Mouse (Mus musculus): Measurements from ENCODE around the gene Rab3c. TPM values are rescaled to one million over a fixed set of nuclear protein-coding genes. Genes with fewer than 3 reads are reported as not detected.
A peak's percentile ranks its signal among the peaks of the same experiment; 100 is the strongest.

Rab3c gene
- polyA plus RNA-seq, 1 experiment from 2014 or later: 2.4 TPM

- Histone ChIP-seq H3K27ac (replicated peaks) (no peak overlapping the region), H3K4me2 (replicated peaks) (no peak overlapping the region), H3K9ac (no peak overlapping the region), H3K27me3 (no peaks in the 10 kb centered on the region), H3K36me3 (no peaks in the 10 kb centered on the region), H3K4me1 (no peaks in the 10 kb centered on the region), H3K4me3 (replicated peaks) (no peak overlapping the region), H3K9me3 (replicated peaks) (no peaks in the 10 kb centered on the region)
- 70% methylated on average over 3 of the region's 3 CpGs for WGBS
- ATAC-seq (ENCODE audit: insufficient number of reproducible peaks, low FRiP score, low TSS enrichment, low read depth): no peak
These were observed 240.9 kb downstream of the Rab3c start for GRCm38 (mm10) chr13:110039779-110040498.

DNA sequence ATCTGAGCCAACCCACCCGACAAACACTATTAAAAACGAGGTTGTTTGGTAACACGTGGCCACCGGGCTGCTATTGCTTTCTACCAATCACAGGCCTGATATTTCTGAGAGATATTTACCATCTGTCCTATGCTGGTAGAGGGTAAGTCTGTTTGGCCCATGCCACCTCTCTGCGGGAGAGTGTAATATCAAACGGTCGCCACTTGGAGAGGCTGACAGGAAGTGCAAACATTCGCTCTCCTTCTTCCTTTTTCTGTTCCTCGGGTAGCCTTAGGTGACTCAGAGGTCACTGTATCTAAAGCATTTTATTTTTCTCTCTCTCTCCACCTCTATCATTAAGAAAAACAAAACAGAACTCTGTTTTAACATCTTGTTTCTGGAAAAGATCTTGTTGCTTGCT, 241.6 kb downstream of the Rab3c start:
- no peak overlapping the region for H3K27ac ChIP-seq (replicated peaks)
- H3K9ac ChIP-seq: no peak overlapping the region
- 80% methylated on average over 9 of the region's 9 CpGs for WGBS
- H3K36me3 ChIP-seq: no peaks in the 10 kb centered on the region
- no peaks in the 10 kb centered on the region for H3K4me1 ChIP-seq
- no peak overlapping the region for H3K4me3 ChIP-seq (replicated peaks)
- H3K4me2 ChIP-seq (replicated peaks): no peak overlapping the region
- ATAC-seq (ENCODE audit: insufficient number of reproducible peaks, low FRiP score, low TSS enrichment, low read depth): no peak
- H3K9me3 ChIP-seq (replicated peaks): no peaks in the 10 kb centered on the region
- no peaks in the 10 kb centered on the region for H3K27me3 ChIP-seq

DNA sequence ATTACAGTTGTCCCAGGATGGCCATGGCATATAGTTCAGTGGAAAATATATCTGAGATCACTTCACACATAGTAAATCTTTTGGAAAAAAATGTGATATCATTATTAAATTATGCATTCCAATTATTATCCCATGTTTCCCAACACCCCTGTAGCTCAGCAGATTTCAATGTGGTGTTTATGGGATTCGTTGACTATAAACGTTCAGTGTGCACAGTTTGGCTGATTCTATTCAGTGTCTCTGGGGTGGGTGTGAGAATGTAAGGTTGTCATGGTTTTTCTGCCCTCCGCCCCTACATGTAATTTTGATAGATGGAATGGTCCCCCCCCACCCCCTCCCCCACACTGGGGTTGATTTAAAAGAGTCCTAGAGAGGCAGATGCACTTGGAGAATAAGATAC, 242.3 kb downstream of the Rab3c start:
- H3K4me1 ChIP-seq: no peaks in the 10 kb centered on the region
- WGBS: 86% methylated on average over 3 of the region's 3 CpGs
- no peaks in the 10 kb centered on the region for H3K9me3 ChIP-seq (replicated peaks)
- no peaks in the 10 kb centered on the region for H3K36me3 ChIP-seq
- ATAC-seq (ENCODE audit: insufficient number of reproducible peaks, low FRiP score, low TSS enrichment, low read depth): no peak
- no peak overlapping the region for H3K4me3 ChIP-seq (replicated peaks)
- H3K27me3 ChIP-seq: no peaks in the 10 kb centered on the region
- H3K4me2 ChIP-seq (replicated peaks): no peak overlapping the region
- no peak overlapping the region for H3K9ac ChIP-seq
- H3K27ac ChIP-seq (replicated peaks): no peak overlapping the region

DNA sequence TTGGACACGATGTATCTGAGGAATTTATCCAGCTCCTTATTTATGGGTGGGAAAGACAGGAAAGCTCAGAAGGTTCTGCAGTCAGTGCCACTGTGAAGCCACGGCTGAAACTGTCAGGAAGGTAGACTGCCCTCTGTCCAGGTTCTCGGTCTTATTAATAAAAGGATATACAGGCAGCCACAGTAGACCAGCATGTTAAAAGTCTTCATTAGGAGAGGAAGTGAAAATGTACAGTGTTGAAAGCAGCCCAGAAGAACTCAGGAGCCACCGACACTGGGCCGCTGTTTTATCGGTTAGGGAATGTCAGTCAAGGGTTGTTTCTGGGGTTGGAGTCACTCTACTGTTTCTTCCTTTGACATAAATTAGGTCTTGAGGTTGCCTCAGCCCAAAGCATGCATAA, 245.9 kb downstream of the Rab3c start:
- 86% methylated on average over 6 of the region's 6 CpGs for WGBS

DNA sequence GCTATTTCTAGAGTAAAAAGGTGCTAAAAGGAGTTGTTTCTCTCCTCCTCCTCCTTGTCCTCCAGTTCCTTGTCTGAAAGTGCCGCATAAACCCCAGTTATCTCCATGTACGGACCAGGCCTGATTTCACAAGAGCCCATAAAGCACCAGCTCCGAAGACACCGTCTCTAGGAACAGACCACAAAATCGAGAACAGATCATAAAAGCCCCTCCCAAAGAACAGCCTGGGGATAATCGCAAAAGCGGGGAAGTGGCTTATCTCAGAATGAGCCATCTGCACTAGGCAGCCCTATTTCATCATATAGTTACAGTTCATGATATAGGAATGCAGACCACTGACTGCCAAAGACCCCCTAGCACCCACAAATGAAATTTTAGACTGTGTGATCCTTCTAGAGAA, 246.8 kb downstream of the Rab3c start:
- Histone ChIP-seq H3K27me3 (no peaks in the 10 kb centered on the region), H3K9me3 (replicated peaks) (no peaks in the 10 kb centered on the region), H3K27ac (replicated peaks) (no peak overlapping the region), H3K4me2 (replicated peaks) (no peak overlapping the region), H3K4me3 (replicated peaks) (no peak overlapping the region), H3K4me1 (no peaks in the 10 kb centered on the region), H3K36me3 (no peaks in the 10 kb centered on the region), H3K9ac (no peak overlapping the region)
- WGBS: 69% methylated on average over 7 of the region's 7 CpGs
- no peak for ATAC-seq (ENCODE audit: insufficient number of reproducible peaks, low FRiP score, low TSS enrichment, low read depth)

More for the DNA sequence above, 245.9 kb downstream of the Rab3c start:
- Histone ChIP-seq H3K9me3 (replicated peaks) (no peaks in the 10 kb centered on the region), H3K4me3 (replicated peaks) (no peak overlapping the region), H3K4me1 (no peaks in the 10 kb centered on the region), H3K36me3 (no peaks in the 10 kb centered on the region), H3K4me2 (replicated peaks) (no peak overlapping the region), H3K27ac (replicated peaks) (no peak overlapping the region), H3K27me3 (no peaks in the 10 kb centered on the region), H3K9ac (no peak overlapping the region)
- ATAC-seq (ENCODE audit: insufficient number of reproducible peaks, low FRiP score, low TSS enrichment, low read depth): no peak

DNA sequence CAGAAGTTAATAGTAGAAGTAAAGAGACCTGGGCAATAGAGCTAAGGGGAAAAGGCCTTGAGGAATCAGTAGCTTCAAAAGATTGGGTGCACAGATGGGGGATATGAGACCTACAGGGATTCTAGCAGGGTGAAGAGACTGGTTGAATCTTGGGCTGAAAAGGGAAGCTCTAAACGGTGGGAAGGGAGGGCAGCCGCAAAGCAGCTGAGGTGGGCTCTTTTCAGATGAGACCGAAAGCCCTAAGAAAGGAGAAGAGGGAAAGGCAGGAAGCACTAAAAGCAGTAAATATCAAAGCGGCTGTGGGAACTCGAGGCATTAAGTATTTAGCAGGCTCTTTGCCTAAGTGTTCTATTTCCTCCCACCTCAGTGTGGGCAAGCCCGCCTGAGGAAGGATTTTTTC, 248.9 kb downstream of the Rab3c start:
- 37% methylated on average over 6 of the region's 6 CpGs for WGBS
- no peak for ATAC-seq (ENCODE audit: insufficient number of reproducible peaks, low FRiP score, low TSS enrichment, low read depth)

GRCm38 (mm10) chr13:110031061-110031460, 249.7 kb downstream of the Rab3c start:
- Histone ChIP-seq H3K9me3 (replicated peaks) (no peaks in the 10 kb centered on the region), H3K36me3 (no peaks in the 10 kb centered on the region), H3K27me3 (no peaks in the 10 kb centered on the region), H3K4me3 (replicated peaks) (no peak overlapping the region), H3K27ac (replicated peaks) (no peak overlapping the region), H3K4me1 (no peaks in the 10 kb centered on the region), H3K4me2 (replicated peaks) (no peak overlapping the region), H3K9ac (no peak overlapping the region)
- no peak for ATAC-seq (ENCODE audit: insufficient number of reproducible peaks, low FRiP score, low TSS enrichment, low read depth)
- WGBS: 71% methylated on average over 8 of the region's 8 CpGs

More for the DNA sequence above, 248.9 kb downstream of the Rab3c start:
- H3K36me3 ChIP-seq: no peaks in the 10 kb centered on the region
- H3K4me2 ChIP-seq (replicated peaks): no peak overlapping the region
- no peaks in the 10 kb centered on the region for H3K9me3 ChIP-seq (replicated peaks)
- no peak overlapping the region for H3K4me3 ChIP-seq (replicated peaks)
- no peaks in the 10 kb centered on the region for H3K4me1 ChIP-seq
- H3K9ac ChIP-seq: no peak overlapping the region
- H3K27me3 ChIP-seq: no peaks in the 10 kb centered on the region
- no peak overlapping the region for H3K27ac ChIP-seq (replicated peaks)

DNA sequence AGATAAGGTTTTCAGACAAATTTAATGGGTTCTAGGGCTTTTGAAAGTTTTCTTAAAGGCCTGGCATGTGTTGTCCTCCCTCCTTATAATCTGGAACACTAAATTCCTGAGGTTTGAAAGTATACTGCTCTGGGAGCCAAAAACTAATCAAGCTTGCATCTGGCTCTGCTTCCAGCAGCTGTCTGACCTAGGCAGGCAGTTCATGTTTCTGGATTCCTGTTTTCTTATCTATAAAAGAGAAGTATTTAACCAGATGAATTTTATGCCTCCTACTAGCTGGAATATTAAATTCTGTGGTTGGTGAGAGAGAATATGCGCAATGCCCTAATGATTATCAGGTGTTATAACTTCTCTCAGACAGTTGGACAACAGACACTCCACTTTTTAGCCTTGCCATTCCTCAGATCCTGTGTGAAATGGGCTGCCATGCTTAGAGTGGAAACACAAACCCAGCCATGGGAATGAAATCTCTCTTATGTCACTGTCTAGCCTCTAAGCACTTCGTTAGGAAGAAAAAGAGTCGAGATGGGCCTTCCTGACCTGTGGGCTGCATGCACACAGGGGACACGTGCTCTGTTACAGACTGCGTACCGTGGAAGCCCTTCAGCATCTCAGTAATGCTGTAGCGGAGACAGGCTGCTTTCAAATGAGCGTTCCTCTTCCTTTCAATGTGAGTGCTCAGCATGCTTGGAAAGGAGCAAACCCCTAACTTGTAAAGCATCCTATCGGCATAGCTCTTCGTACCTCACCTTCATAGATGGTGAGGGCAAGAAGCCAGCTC, 256.2 kb downstream of the Rab3c start:
- Histone ChIP-seq H3K36me3 (no peaks in the 10 kb centered on the region), H3K4me3 (replicated peaks) (no peak overlapping the region), H3K9me3 (replicated peaks) (no peaks in the 10 kb centered on the region), H3K4me1 (peaks cover 14% of the 10 kb centered on the region), H3K27ac (replicated peaks) (no peak overlapping the region), H3K27me3 (no peaks in the 10 kb centered on the region), H3K4me2 (replicated peaks) (no peak overlapping the region), H3K9ac (no peak overlapping the region)
- peak; percentile 19; the same call in 1 of the 2 replicates for ATAC-seq (ENCODE audit: insufficient number of reproducible peaks, low FRiP score, low TSS enrichment, low read depth)
- 64% methylated on average over 10 of the region's 10 CpGs for WGBS

DNA sequence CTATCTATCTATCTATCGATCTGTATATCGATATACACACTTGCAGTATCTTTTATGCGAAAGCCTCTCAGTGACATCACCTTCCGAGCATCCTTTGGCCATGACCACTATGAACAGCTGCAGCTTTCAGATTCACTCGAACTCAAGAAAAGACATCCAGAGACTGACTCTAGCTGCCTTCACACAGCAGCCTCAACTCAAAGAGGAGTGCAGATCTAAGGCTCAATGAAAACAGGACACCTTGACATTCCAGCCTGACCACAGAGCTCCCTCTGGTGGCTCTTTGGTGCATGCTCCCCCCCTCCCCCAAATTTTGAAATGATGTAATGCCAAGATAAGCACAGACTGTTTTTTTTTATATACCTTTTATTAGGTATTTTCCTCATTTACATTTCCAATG, 257.8 kb downstream of the Rab3c start:
- 84% methylated on average over 5 of the region's 5 CpGs for WGBS
- Histone ChIP-seq H3K27ac (replicated peaks) (no peak overlapping the region), H3K36me3 (no peaks in the 10 kb centered on the region), H3K9me3 (replicated peaks) (no peaks in the 10 kb centered on the region), H3K27me3 (no peaks in the 10 kb centered on the region), H3K9ac (no peak overlapping the region), H3K4me2 (replicated peaks) (no peak overlapping the region), H3K4me3 (replicated peaks) (no peak overlapping the region), H3K4me1 (peaks cover 23% of the 10 kb centered on the region)
- ATAC-seq (ENCODE audit: insufficient number of reproducible peaks, low FRiP score, low TSS enrichment, low read depth): no peak

GRCm38 (mm10) chr13:110019774-110020173, 261.0 kb downstream of the Rab3c start:
- H3K4me1 ChIP-seq: peaks cover 21% of the 10 kb centered on the region
- 37% methylated on average over 9 of the region's 9 CpGs for WGBS
- no peak overlapping the region for H3K9ac ChIP-seq
- no peak overlapping the region for H3K4me3 ChIP-seq (replicated peaks)
- no peak overlapping the region for H3K27ac ChIP-seq (replicated peaks)
- H3K27me3 ChIP-seq: peaks cover 3% of the 10 kb centered on the region; the same call in 1 of the 2 replicates
- no peak for ATAC-seq (ENCODE audit: insufficient number of reproducible peaks, low FRiP score, low TSS enrichment, low read depth)
- H3K36me3 ChIP-seq: no peaks in the 10 kb centered on the region
- no peaks in the 10 kb centered on the region for H3K9me3 ChIP-seq (replicated peaks)
- peak overlapping the region; percentile 88 for H3K4me2 ChIP-seq (replicated peaks)

DNA sequence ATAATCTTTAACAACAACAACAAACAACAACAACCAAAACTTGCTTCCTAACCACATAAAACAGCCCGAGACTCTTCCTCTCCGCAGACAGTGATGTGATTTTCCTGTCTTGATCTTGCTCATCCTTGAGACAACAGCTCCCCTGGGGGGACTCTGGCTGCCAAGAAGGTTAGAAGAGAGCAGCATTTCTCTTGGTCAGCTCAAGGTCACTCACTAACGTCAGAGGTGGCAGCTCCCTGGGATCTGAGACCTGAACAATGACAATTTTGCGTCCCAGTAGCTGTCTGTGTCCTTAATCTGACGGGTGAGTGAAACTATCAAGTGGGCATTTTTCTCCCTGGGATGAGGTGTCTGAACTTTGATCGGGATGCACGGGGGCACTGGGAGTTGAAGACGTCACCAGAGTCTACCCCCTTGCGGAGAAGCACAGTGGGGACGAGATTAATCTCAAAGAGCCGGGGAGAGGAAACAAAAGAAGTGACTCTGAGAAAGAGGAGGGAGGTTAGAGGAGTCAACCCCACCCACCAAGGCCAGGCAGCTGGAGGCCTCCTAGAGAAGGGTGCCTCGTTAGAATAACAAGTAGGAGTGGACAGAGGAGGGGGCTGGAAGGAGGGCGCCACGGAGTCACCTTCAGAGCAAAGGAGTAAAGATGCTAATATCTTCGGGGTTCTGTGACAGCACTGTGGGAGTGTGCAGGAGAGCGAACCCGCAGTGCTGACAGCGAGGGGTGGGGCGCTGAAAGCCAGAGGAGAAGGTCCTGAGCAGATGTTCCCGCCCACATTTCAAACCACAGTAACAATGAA, 261.7 kb downstream of the Rab3c start:
- no peak overlapping the region for H3K9ac ChIP-seq
- no peaks in the 10 kb centered on the region for H3K9me3 ChIP-seq (replicated peaks)
- peak overlapping the region; percentile 88 for H3K4me2 ChIP-seq (replicated peaks)
- peak overlapping the region; percentile 42 for H3K4me3 ChIP-seq (replicated peaks)
- peak; percentile 36; the same call in 1 of the 2 replicates for ATAC-seq (ENCODE audit: insufficient number of reproducible peaks, low FRiP score, low TSS enrichment, low read depth)
- 5% methylated on average over 20 of the region's 20 CpGs for WGBS
- peaks cover 16% of the 10 kb centered on the region for H3K4me1 ChIP-seq
- H3K36me3 ChIP-seq: no peaks in the 10 kb centered on the region
- H3K27ac ChIP-seq (replicated peaks): no peak overlapping the region
- peaks cover 3% of the 10 kb centered on the region; the same call in 1 of the 2 replicates for H3K27me3 ChIP-seq
